Mouse (Mus musculus) embryonic facial prominence, embryonic 11.5 days (tissue): ENCODE data around the gene Trp73. TPM values are rescaled to one million over a fixed set of nuclear protein-coding genes. Genes with fewer than 3 reads are reported as not detected.

Experiments
- ATAC-seq: fragments of 200-750 bp; cut with Nextera tagmentation; replicated peaks from 2 replicates; pipeline ENCODE4 v1.8.0; 2017; ENCODE audit warnings: low read depth; ENCODE audit not compliant: insufficient number of reproducible peaks, low FRiP score, low TSS enrichment
- DNase-seq: peaks from one replicate; pipeline ENCODE4 v3.0.0-alpha.2; 2015; ENCODE audit warnings: low spot score
- H3K27ac ChIP-seq: fragments of 300-500 bp; sonication (generic); replicated peaks from 2 replicates; pipeline ENCODE4 v1.5.1; 2014; ENCODE audit warnings: mild to moderate bottlenecking, low read depth, low read length, control low read depth
- H3K27me3 ChIP-seq: fragments of 300-500 bp; sonication (generic); 2 replicates; pipeline ENCODE4 v1.6.1; 2014; ENCODE audit warnings: mild to moderate bottlenecking, low read length, moderate library complexity, mixed read lengths; ENCODE audit not compliant: control insufficient read depth, insufficient read depth
- H3K36me3 ChIP-seq: fragments of 300-500 bp; sonication (generic); replicated peaks from 2 replicates; pipeline ENCODE4 v1.6.1; 2014; ENCODE audit warnings: low read depth, mild to moderate bottlenecking, low read length, moderate library complexity, mixed read lengths; ENCODE audit not compliant: control insufficient read depth, insufficient read depth
- H3K4me1 ChIP-seq: fragments of 300-500 bp; sonication (generic); 2 replicates; pipeline ENCODE4 v1.6.1; 2014; ENCODE audit warnings: low read length, mixed read lengths; ENCODE audit not compliant: control insufficient read depth, insufficient read depth
- H3K4me2 ChIP-seq: fragments of 300-500 bp; sonication (generic); 2 replicates; pipeline ENCODE4 v1.6.1; 2014; ENCODE audit warnings: low read depth, mild to moderate bottlenecking, control low read depth, low read length, moderate library complexity
- H3K4me3 ChIP-seq: fragments of 300-500 bp; sonication (generic); 2 replicates; pipeline ENCODE4 v1.5.1; 2014; ENCODE audit warnings: low read depth, low read length, control low read depth
- H3K9ac ChIP-seq: fragments of 300-500 bp; sonication (generic); replicated peaks from 2 replicates; pipeline ENCODE4 v1.6.1; 2014; ENCODE audit warnings: mild to moderate bottlenecking, control low read depth, low read length
- H3K9me3 ChIP-seq: fragments of 300-500 bp; sonication (generic); replicated peaks from 2 replicates; pipeline ENCODE4 v1.6.1; 2016; ENCODE audit warnings: mild to moderate bottlenecking, low read length, inconsistent platforms, mixed read lengths; ENCODE audit not compliant: control insufficient read depth
- WGBS: fragments of 180-500 bp; shearing (Covaris S2); extraction: QIAGEN DNeasy Blood & Tissue Kit; methylation state at CpG from one replicate; pipeline ENCODE4 v1.1.7; 2014; 5-methylcytosine and 5-hydroxymethylcytosine counted together
- polyA plus RNA-seq: library from polyadenylated mRNA; unstranded; fragments of >200 nt; fragmentation: Nextera tagmentation; extraction: Ambion mirVana; gene quantifications from 2 replicates; pipeline ENCODE4 v1.2.1, GENCODE M21; 2014

Gene Trp73
- polyA plus RNA-seq, 1 experiment from 2014 or later: 0.84 TPM

DNA sequence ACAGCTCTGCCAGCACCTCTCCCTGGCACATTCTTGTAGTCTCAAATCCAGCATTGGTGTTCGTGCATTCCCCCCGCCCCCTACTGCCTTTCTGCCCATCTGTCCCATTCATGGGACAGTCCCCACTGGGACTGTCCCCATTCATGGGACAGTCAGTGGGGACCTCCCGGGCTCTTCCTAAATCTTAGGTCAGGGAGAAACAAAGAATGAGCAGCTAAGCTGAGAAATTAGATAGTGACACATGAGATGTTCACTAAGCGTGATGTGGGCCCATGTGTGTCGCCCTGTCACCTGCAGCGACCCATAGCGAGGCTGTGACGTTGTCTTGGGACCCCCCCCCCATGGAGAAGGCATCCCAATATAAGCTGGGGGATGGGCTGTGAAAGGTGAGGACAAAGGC lies 48.7 kb downstream of the Trp73 start:
- Histone ChIP-seq H3K27ac (no peak overlapping the region), H3K4me1 (no peaks in the 10 kb centered on the region), H3K36me3 (no peaks in the 10 kb centered on the region), H3K27me3 (no peaks in the 10 kb centered on the region), H3K9me3 (no peaks in the 10 kb centered on the region), H3K9ac (no peak overlapping the region), H3K4me2 (no peak overlapping the region), H3K4me3 (no peak overlapping the region)
- WGBS: 69% methylated on average over 8 of the region's 8 CpGs
- DNase-seq (no peak), ATAC-seq (no peak)

DNA sequence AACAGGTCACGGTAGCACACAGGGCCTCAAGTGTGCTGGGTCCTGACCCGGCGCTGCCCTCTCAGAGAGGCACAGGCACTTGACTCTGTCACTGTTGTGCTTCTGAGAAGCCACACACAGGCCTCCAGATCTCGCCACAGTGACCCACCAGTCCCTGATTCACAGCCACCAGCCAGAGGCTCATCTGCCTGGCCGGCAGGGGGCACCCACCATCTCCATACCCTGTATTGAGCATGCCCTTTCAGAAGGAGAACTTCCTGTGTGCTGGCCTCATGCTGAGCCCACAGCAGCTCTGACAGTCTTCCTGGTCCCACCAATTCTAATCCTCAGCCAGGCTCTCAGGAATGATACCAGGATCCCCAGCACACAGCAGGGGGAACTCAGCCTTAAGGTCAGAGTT lies 50.8 kb downstream of the Trp73 start:
- no peaks in the 10 kb centered on the region for H3K4me1 ChIP-seq
- 55% methylated on average over 5 of the region's 5 CpGs for WGBS

DNA sequence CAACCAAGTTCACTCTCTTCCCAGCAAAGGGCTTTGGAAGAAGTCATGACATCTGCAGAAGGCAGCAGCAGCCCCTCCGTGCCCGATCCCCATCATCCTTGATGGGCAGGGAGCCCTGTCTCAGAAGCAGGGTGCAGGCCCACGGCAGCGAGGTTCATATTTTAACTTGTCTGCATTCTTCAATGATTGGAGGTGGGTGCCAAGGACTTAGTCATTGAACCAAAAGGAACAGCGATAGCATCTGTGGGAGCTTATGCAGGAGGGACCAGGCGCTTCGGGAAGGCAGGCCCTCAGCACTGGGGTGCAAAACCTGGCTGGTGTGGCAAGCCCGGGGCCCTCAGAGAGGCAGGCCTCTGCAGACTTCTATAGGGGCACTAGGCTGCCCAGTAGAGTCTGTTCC lies 53.6 kb downstream of the Trp73 start:
- no peaks in the 10 kb centered on the region for H3K9me3 ChIP-seq
- no peak overlapping the region for H3K4me3 ChIP-seq
- H3K9ac ChIP-seq: no peak overlapping the region
- ATAC-seq: no peak
- no peak overlapping the region for H3K27ac ChIP-seq
- no peak overlapping the region for H3K4me2 ChIP-seq
- H3K36me3 ChIP-seq: no peaks in the 10 kb centered on the region
- no peak for DNase-seq
- H3K27me3 ChIP-seq: peaks cover 8% of the 10 kb centered on the region
- WGBS: 86% methylated on average over 8 of the region's 8 CpGs
- no peaks in the 10 kb centered on the region for H3K4me1 ChIP-seq

More for the DNA sequence above, 50.8 kb downstream of the Trp73 start:
- H3K36me3 ChIP-seq: no peaks in the 10 kb centered on the region
- H3K27ac ChIP-seq: no peak overlapping the region
- ATAC-seq (no peak), DNase-seq (no peak)
- H3K27me3 ChIP-seq: no peaks in the 10 kb centered on the region
- no peak overlapping the region for H3K4me3 ChIP-seq
- no peak overlapping the region for H3K4me2 ChIP-seq
- no peak overlapping the region for H3K9ac ChIP-seq
- H3K9me3 ChIP-seq: no peaks in the 10 kb centered on the region

DNA sequence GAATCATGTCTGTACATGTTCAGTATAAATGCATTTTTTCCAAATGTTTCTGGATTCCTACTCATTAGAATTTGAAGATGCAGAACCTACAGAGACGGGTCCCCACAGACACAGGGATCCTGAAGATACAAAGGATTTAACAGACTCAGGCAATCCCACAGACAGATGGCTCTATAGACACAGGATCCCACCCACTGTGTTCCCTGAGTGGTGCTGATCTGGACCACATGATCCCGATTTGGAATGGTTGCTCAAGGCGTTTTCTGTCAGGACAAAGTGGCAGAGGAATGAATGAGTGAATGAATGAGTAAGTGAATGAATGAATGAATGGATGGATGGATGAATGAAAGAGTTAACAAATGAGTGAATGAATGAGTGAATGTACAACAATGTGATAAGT lies 54.2 kb downstream of the Trp73 start:
- ATAC-seq (no peak), DNase-seq (no peak)
- Histone ChIP-seq H3K36me3 (no peaks in the 10 kb centered on the region), H3K4me3 (no peak overlapping the region), H3K27ac (no peak overlapping the region), H3K4me1 (no peaks in the 10 kb centered on the region), H3K4me2 (no peak overlapping the region), H3K9ac (no peak overlapping the region), H3K9me3 (no peaks in the 10 kb centered on the region), H3K27me3 (peaks cover 14% of the 10 kb centered on the region)
- 66% methylated on average over 3 of the region's 3 CpGs for WGBS

DNA sequence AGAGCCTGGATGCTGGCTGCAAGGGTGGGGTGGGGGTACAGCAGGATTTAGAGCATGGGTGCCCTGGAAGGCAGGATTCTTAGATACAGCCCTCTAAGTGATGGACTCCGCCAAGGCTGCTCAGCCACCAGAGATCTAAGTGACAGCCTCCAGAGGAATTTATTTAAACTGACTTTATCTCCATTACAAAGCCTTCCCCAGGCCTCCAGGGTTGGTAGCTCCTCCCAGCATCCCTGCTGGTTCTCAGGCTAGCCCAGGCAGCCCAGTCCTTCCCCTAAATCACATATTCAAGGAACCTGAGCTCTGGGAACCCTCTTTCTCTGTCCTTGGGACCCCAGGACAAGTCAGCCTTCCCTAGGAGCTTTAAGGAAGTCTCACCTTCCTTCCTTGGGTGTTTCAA lies 58.0 kb downstream of the Trp73 start:
- Histone ChIP-seq H3K27ac (no peak overlapping the region), H3K36me3 (no peaks in the 10 kb centered on the region), H3K4me1 (no peaks in the 10 kb centered on the region), H3K9ac (no peak overlapping the region), H3K9me3 (no peaks in the 10 kb centered on the region), H3K27me3 (peaks cover 17% of the 10 kb centered on the region), H3K4me2 (no peak overlapping the region), H3K4me3 (no peak overlapping the region)
- no peak for DNase-seq
- ATAC-seq: no peak
- WGBS: 9% methylated on average over 1 of the region's 1 CpGs

DNA sequence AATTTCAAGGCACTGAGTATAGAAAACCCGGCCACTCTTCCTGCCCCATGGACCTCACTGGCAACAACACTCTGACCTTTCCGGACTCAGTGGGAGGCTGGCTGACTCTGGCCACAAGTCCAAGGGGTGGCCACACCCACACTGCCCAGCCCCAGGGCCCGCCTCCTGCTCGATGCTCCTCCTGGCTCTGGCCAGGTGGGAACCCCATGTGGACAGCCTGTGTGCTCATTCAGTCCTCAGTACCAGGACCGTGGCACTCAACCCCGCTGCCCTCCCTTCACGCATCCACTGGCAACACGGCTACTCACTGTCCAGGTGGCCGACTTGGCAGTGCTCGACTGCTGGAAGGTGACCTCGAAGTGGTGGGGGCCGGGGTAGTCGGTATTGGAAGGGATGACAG lies 59.0 kb downstream of the Trp73 start:
- no peak overlapping the region for H3K27ac ChIP-seq
- H3K27me3 ChIP-seq: peaks cover 17% of the 10 kb centered on the region
- H3K9me3 ChIP-seq: no peaks in the 10 kb centered on the region
- ATAC-seq (no peak), DNase-seq (no peak)
- WGBS: 4% methylated on average over 13 of the region's 13 CpGs
- no peak overlapping the region for H3K9ac ChIP-seq
- peak overlapping the region; percentile 3; the same call in 1 of the 2 replicates for H3K4me2 ChIP-seq
- H3K4me1 ChIP-seq: no peaks in the 10 kb centered on the region
- H3K4me3 ChIP-seq: no peak overlapping the region
- H3K36me3 ChIP-seq: no peaks in the 10 kb centered on the region

DNA sequence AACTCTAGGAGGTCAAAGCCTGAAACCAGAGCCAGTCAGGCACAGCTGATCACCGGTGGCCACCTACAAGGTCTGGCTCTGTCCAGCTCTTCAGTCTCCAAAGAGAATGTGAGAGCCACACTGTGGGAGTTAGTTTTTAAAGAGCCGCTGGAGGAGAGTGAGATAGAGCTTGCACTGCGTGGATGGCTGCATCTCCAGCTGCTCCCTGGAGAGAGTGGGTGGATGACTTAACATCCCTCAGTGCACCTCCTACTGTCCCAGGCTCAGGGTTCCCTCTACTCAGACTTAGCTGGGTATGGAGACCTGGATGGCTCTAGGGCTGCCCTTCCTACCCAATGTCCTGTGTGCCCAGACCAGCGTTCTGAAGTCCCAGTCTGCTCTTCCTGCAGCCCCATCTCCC lies 59.8 kb downstream of the Trp73 start:
- ATAC-seq (no peak), DNase-seq (no peak)
- H3K9ac ChIP-seq: no peak overlapping the region
- no peak overlapping the region for H3K27ac ChIP-seq
- H3K27me3 ChIP-seq: peaks cover 17% of the 10 kb centered on the region
- no peaks in the 10 kb centered on the region for H3K4me1 ChIP-seq
- no peak overlapping the region for H3K4me3 ChIP-seq
- H3K36me3 ChIP-seq: no peaks in the 10 kb centered on the region
- H3K9me3 ChIP-seq: no peaks in the 10 kb centered on the region
- 61% methylated on average over 4 of the region's 4 CpGs for WGBS
- no peak overlapping the region for H3K4me2 ChIP-seq

DNA sequence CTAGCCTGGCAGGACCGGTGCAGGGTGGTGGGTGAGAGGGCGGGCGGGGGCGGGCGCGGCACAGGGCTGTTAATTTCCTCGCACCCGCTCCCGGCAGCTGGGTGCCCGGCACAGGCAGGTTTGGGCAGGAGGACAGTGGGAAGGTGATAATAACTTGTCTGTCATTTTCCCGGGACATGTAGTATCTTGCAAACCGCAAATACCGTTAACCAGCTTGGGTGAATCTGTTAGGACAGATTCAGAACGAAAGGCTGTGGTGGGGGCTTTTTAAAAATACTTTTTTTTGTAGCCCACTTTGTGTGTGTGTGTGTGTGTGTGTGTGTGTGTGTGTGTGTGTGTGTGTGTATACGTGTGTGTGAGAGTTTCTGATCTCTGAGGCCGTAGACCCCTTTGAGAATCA lies 68.1 kb downstream of the Trp73 start:
- no peaks in the 10 kb centered on the region for H3K36me3 ChIP-seq
- H3K27ac ChIP-seq: no peak overlapping the region
- no peaks in the 10 kb centered on the region for H3K9me3 ChIP-seq
- no peaks in the 10 kb centered on the region for H3K4me1 ChIP-seq
- no peak overlapping the region for H3K4me3 ChIP-seq
- peaks cover 16% of the 10 kb centered on the region for H3K27me3 ChIP-seq
- H3K4me2 ChIP-seq: no peak overlapping the region
- ATAC-seq (no peak), DNase-seq (peak; percentile 12)
- WGBS: 25% methylated on average over 10 of the region's 16 CpGs
- H3K9ac ChIP-seq: no peak overlapping the region
